Mouse (Mus musculus) left cerebral cortex, postnatal 25 days (tissue): ENCODE results near the gene Slc25a45. TPM values are rescaled to one million over a fixed set of nuclear protein-coding genes. Genes with fewer than 3 reads are reported as not detected.
A peak's percentile ranks its signal among the peaks of the same experiment; 100 is the strongest.

ENCODE experiments used
- DNase-seq, 2 experiments: peaks; one replicate each; pipeline ENCODE4 v3.0.0; 2022; ENCODE audit warnings: low spot score in 2 of 2, mixed read lengths in 1 of 2
- intact Hi-C: fragments of 180-260 bp; cut with DNase I; formaldehyde crosslinking; loops from one replicate; pipeline ENCODE4 v1.15.1; 2025
- total RNA-seq, 2 experiments: library from RNA; stranded (reverse); gene quantifications; 2 replicates each; pipeline ENCODE4 v1.2.3; 2021

Gene Slc25a45
- total RNA-seq, 2 experiments from 2014 or later: 2.5 to 3.0 TPM

- intact Hi-C loops: loop anchor here (1.0 kb wide), 2 partner anchors 58 to 64 kb away; no protein-coding TSS in a partner anchor
- DNase-seq: no peak
These were observed 26.7 kb upstream of the Slc25a45 start for GRCm38 (mm10) chr19:5850860-5851259.

- DNase-seq: no peak
- intact Hi-C loops: no loop called here
These were observed 26.1 kb upstream of the Slc25a45 start for GRCm38 (mm10) chr19:5851481-5851971.

GRCm38 (mm10) chr19:5852035-5852722 is 25.4 kb upstream of the Slc25a45 start:
- no peak for DNase-seq
- intact Hi-C loops: no loop called here

GRCm38 (mm10) chr19:5856604-5857003 is 21.0 kb upstream of the Slc25a45 start:
- no peak for DNase-seq
- intact Hi-C loops: loop anchor here (2.0 kb wide), 1 partner anchor 16 kb away; no protein-coding TSS in a partner anchor

- DNase-seq: no peak
- intact Hi-C loops: no loop called here
These were observed 15.1 kb upstream of the Slc25a45 start for GRCm38 (mm10) chr19:5862335-5863085.

GRCm38 (mm10) chr19:5863776-5864175 is 13.8 kb upstream of the Slc25a45 start:
- no peak for DNase-seq
- intact Hi-C loops: no loop called here

GRCm38 (mm10) chr19:5864710-5865398 is 12.8 kb upstream of the Slc25a45 start:
- no peak for DNase-seq
- intact Hi-C loops: no loop called here

- intact Hi-C loops: no loop called here
These were observed 9.5 kb upstream of the Slc25a45 start for GRCm38 (mm10) chr19:5868096-5868495.

GRCm38 (mm10) chr19:5871273-5871672 is 6.3 kb upstream of the Slc25a45 start:
- intact Hi-C loops: no loop called here
- no peak for DNase-seq

More at GRCm38 (mm10) chr19:5868096-5868495, 9.5 kb upstream of the Slc25a45 start:
- no peak for DNase-seq

- no peak for DNase-seq
- intact Hi-C loops: loop anchor here (2.0 kb wide), 1 partner anchor 15 kb away; no protein-coding TSS in a partner anchor
These were observed 5.9 kb upstream of the Slc25a45 start for GRCm38 (mm10) chr19:5871683-5872082.

GRCm38 (mm10) chr19:5872528-5872927 is 5.1 kb upstream of the Slc25a45 start:
- intact Hi-C loops: loop anchor here (2.0 kb wide), 1 partner anchor 16 kb away; no protein-coding TSS in a partner anchor
- no peak for DNase-seq

GRCm38 (mm10) chr19:5872931-5873556 is 4.6 kb upstream of the Slc25a45 start:
- intact Hi-C loops: loop anchor here (2.0 kb wide), 1 partner anchor 16 kb away; no protein-coding TSS in a partner anchor
- DNase-seq: no peak

GRCm38 (mm10) chr19:5874391-5874968 is 3.1 kb upstream of the Slc25a45 start:
- no peak for DNase-seq
- intact Hi-C loops: no loop called here

GRCm38 (mm10) chr19:5874969-5875480 is 2.6 kb upstream of the Slc25a45 start, which contains the start of gene Frmd8:
TSS of gene Frmd8 (minus strand) at chr19:5875274.
- DNase-seq: peak; percentile 91 to 96
- intact Hi-C loops: loop anchor here (5.0 kb wide), 1 partner anchor 163 kb away; no protein-coding TSS in a partner anchor

- peak in 1 of 2 experiments; percentile 21 for DNase-seq
- intact Hi-C loops: loop anchor here (1.0 to 5.0 kb wide), 2 partner anchors 91 to 166 kb away; no protein-coding TSS in a partner anchor
These were observed 734 bp downstream of the Slc25a45 start for GRCm38 (mm10) chr19:5878362-5878722.

GRCm38 (mm10) chr19:5878916-5879315 is 1.3 kb downstream of the Slc25a45 start:
- intact Hi-C loops: loop anchor here (1.0 to 5.0 kb wide), 2 partner anchors 92 to 167 kb away; no protein-coding TSS in a partner anchor
- no peak for DNase-seq

GRCm38 (mm10) chr19:5879735-5880134 is 2.1 kb downstream of the Slc25a45 start:
- DNase-seq: no peak
- intact Hi-C loops: loop anchor here (5.0 kb wide), 1 partner anchor 167 kb away; no protein-coding TSS in a partner anchor

GRCm38 (mm10) chr19:5881155-5881554 is 3.5 kb downstream of the Slc25a45 start:
- intact Hi-C loops: no loop called here
- no peak for DNase-seq
